Mouse (Mus musculus): Measurements from ENCODE around the gene Rpa3. TPM values are rescaled to one million over a fixed set of nuclear protein-coding genes. Genes with fewer than 3 reads are reported as not detected.

Gene Rpa3
- 19.8 and 27.5 TPM in 2 replicates for total RNA-seq (2021)
- long read RNA-seq, transcript Rpa3-201 (4 exons, 670 nt) = major isoform, 27 of 33 reads
- long read RNA-seq, partial matches to known transcripts = 0 of 33 reads
- long read RNA-seq, other reads (novel, unspliced or antisense) = 3 of 33 reads

- DNase-seq = peak; percentile 96
Observed at GRCm38 (mm10) chr6:8259004-8259666, at the start of gene Rpa3, which contains the start of the genes Umad1 and Gm45062. TSS of gene Rpa3 (minus strand) at chr6:8259173. TSS of gene Umad1 (plus strand) at chr6:8259288. TSS of gene Gm45062 (plus strand) at chr6:8259450.

DNA sequence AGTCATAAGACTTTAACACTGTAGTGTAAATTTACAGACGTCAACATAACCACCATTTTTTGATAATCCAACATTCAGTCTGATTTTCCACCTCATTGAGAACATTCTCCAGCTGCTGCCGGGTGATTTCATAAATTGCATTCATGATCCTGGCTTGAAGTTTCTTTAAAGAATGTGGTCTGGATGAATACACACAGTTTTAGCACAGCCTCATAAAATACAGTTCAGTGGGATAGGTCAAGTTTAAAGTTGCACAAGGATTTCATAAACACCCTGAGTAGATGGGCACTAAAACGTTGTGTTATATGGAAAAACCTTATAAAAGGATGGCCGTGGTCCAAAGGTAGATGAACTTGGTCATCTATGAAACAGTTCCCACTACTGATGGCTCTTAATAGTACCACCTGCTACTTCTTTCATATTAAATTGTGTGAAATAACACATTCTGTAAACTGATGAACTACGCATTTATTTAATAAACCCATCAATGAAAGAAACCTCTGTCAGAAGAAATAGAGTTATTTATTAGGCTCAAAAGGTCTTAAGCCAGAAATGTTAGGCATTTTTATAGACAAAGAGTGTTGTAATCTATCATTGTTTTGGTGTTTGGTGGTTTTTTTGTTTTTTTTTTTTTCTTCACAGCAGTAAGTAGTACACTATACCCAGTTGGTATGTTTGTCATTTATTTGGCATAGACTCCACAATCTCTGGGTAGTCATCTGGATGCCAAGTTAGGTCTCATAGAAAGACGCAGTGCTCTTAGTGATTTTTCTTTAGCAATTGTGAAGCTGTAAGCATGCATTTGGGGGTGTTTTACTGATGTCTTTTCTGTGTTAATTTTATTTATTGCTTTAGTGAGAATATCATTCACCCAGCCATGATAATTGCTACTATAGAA lies 49.2 kb upstream of the Rpa3 start:
- no peak for DNase-seq

DNA sequence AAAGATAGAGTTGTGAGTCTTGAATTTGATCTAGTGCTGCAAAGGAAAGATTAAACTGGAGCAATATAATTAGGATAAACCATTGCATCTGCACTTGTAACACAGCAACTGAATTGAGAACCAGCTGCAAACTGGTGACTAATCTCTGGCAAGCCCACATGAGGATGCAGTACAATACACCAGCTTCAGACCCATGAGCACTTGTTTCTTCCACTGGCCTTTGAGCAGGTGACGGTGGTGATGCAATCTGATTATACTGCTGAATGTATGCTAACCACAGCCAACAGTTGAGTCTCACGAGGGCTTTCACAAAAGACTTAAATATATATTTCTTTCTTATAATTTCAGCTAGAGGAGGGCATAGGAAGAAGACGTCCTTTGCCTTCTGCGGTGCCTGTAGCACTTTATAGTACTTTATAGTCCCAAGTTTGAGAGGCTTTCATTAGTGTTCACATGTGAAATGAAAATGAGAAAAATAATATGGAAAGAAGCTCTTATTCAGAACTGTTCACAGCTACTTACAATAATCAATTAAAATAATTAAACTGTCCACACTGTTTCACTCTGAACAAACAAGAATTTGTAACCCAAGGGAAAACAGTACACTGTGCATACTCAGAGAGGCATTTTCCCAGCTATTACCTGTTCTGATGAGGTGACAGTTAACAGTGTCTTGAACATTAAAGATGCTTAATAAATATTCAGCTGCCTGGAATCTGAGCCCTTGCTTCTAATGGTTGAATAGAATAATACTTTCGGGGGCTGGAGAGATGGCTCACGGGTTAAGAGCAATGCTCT lies 40.3 kb upstream of the Rpa3 start:
- no peak for DNase-seq

GRCm38 (mm10) chr6:8294048-8294784 lies 35.2 kb upstream of the Rpa3 start:
- no peak for DNase-seq

DNA sequence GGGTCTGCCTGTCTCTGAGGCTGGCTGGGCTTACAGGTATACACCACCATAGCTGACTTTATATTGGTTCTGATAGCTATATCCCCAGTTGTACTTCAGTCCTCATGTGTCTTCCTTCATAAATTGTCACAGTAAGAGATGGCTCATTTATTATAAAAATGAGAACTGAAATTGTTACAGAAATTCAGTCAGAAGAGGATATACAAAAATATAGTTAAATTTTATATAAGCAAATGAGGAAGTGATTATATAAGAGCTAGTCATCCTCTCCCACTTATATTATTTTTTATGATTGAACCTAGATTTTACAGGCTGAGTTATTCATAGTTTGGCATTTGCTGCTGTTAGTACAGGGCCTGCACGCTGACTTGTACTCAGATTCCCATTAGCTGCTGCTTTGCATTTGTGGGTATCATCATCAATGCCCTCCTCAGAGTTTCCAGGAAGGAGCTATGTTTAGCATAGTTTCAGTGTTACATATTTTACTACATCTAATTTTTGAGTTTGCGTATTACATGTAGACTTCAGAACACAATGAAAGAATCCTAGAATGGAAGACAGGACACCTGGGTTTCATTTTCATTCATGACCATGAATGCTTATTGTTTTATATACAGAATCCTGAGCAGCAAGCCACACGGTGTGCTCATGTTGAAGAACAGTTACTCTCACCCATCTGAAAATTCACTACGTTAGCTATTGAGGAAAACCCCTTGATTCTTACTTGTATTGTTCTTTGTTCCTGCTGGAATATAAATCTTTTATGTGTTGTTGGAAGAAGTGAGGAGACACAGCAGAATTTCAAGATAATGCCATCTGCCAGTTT lies 30.0 kb upstream of the Rpa3 start:
- DNase-seq = no peak

DNA sequence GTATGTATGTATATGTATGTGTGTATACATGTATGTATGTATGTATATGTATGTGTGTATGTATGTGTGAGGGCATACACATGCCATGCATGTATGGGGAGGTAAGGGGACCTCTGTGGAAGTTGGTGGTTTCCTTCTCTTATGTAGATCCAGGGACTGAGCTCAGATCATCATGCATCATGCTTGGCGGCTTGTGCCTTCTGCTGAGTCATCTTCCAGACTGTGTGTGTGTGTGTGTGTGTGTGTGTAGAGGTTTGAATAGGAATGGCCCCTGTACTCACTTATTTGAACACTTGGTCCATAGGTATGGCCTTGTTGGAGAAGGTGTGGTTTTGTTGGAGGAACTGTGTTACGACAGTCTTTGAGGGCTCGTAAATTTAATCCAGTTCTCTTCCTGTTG lies 27.2 kb upstream of the Rpa3 start:
- DNase-seq = no peak

- no peak for DNase-seq
Observed at GRCm38 (mm10) chr6:8285401-8285960, 26.5 kb upstream of the Rpa3 start.

DNA sequence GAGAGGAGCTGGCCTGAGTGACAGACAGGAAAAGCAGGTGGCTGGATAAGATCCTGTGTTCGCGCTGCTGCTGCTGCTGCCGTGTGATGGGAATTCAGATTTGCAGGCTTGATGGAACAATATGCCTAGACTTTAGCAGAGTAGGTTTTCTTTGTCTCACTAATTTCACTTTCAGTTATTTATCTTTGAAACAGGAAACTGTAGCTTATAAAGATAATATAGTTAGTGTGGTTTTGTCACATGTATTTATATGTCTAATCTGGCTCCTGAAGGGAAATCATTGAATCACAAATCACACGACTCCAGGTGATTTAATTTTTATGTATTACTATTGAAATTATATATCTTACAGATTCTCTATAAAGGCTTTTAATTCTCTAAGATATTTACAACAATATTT lies 24.3 kb upstream of the Rpa3 start:
- no peak for DNase-seq

DNA sequence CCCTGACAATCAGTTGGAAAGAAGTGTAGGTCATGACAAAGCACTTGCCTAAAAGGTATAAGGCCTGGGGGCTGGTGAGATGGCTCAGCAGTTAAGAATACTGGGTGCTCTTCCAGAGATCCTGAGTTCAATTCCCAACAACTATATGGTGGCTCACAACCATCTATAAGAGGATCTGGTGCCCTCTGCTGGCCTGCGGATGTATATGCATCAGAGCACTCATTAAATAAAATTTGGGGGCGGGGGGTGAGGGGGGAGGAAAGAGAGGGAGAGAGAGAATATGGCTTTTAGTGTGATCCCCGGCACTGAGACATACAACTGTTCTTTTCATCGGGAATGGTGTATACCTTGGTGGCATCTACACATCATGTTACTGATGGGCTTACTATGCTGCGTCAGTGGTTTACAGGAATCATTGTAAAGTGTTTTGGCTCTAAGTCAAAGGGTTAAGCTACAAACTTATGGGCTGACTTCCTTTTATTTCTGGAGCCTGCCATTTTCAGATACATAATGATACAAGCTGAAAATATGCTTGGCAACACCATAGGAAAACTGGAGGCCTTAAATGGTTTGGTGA lies 19.5 kb upstream of the Rpa3 start:
- DNase-seq = no peak

- DNase-seq = no peak
Observed at GRCm38 (mm10) chr6:8276431-8276830, 17.5 kb upstream of the Rpa3 start.

GRCm38 (mm10) chr6:8275098-8275497 lies 16.1 kb upstream of the Rpa3 start:
- DNase-seq = peak; percentile 38

- peak; percentile 52 for DNase-seq
Observed at GRCm38 (mm10) chr6:8274387-8275054, 15.5 kb upstream of the Rpa3 start.

DNA sequence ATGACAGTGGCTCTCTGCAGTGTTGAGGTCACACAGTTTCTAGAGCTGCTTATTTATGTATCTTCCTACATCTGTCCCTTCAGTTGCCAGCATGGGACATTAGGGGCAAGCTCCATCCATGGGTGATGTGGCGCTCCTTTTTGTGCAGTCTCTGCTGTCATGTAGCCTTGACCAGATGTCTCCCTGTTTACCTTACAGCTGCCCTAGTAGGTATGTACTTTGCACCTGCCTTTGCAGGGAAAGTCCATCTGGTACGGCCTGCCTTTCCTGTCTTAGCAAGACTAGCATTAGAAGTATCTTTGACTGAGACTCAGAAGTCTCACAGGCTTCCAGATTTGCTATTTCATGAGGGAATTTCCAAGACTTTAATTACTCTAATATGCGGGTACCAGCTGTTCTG lies 12.1 kb upstream of the Rpa3 start:
- DNase-seq = no peak

DNA sequence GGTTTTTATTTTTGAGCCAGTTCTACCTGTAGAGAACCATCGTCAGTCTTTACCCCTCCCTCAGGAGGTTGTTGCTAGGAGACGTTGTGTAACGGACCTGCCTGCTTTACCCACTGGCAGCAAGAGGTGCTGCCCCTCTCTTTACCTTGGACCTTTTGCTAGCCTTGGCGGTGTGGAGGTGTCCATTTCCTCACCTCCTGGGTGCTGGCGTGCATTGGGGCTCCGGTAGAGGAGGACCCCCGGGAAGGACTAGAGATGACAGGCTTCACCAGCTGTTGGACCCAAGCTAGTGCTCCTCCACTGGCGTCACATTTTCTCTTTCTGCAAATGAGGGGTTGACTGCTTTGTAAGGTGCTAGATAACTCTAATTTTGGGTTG lies 683 bp upstream of the Rpa3 start:
- DNase-seq = no peak

- DNase-seq = no peak
Observed at GRCm38 (mm10) chr6:8258316-8258715, 657 bp downstream of the Rpa3 start.

DNA sequence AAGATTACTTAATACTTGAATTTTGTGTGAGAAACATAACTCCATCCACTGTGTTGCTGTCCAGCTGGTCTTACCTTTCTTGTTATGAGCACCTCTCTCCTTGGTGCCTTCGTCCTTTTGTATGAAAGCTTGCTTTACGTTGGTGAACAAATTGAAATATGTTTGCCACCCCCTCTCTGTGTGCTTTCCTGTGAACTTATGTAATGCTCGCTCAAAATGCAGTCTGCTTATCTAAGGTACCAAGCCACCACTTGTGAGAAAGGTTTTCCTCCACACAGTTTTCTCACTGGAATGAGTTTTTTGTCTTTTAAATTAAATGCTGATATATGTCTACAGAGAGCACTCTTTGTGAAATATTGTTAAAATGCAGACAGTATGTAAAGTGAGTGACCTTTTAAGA lies 30.4 kb downstream of the Rpa3 start:
- no peak for DNase-seq

- no peak for DNase-seq
Observed at GRCm38 (mm10) chr6:8227035-8227434, 31.9 kb downstream of the Rpa3 start.

DNA sequence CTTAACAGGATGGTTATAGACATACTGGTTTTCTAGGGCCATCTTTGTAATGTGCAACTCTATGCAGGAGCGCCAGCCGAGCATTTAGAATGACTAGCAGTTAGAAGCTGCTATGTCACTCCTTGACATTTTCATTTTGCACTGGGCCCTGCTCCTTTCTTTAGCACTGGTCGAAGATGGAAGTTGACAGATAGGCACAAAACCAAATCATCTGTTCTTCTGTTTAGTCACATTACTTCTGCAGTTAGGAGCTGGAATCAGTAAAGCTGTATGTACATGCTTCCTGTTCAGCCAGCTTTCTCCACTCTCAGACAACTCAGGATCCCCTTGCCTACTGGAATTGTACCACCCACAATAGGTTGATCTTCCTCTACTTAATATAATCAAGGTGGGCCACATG lies 48.3 kb downstream of the Rpa3 start:
- no peak for DNase-seq

GRCm38 (mm10) chr6:8209866-8210186 lies 49.1 kb downstream of the Rpa3 start:
- DNase-seq = no peak
